Mouse (Mus musculus): ENCODE data around the gene Fzr1.

DNA sequence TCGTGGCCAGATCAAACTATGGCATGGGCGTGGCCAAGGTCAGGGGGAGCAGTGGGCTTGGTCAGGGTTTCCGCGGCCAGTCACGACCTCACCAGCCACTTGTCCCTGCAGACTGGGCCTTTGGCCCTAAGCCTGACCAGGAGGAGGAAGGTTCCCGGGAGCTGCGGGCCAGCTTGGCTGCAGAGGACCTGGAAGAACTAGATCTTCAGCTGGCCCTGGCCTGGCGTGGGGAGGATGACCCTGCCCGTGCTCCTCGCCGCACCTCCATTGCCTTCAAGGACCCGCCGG is 12.3 kb upstream of the Fzr1 start:
- TF ChIP-seq CTCF (IDR thresholded peaks at IDR 0.05 in 2 of 3, conservative IDR thresholded peaks at IDR 0.05 in 1 of 3; ENCODE audit: control insufficient read depth in 1 of 3, insufficient read depth in 1 of 3, low read depth in 2 of 3, low read length in 3 of 3, poor library complexity in 1 of 3, severe bottlenecking in 1 of 3) (no peak), NRF1 (IDR thresholded peaks at IDR 0.05; ENCODE audit: insufficient read depth, low read depth, low read length, poor library complexity, severe bottlenecking) (no peak), MYB (IDR thresholded peaks at IDR 0.05; ENCODE audit: low read depth, low read length) (no peak), CHD2 (IDR thresholded peaks at IDR 0.05; ENCODE audit: low read length) (no peak), POLR2A (IDR thresholded peaks at IDR 0.05; ENCODE audit: control insufficient read depth in 1 of 2, insufficient read depth in 1 of 2, low read depth in 1 of 2, low read length in 2 of 2, poor library complexity in 1 of 2) (no peak), ZC3H11A (IDR thresholded peaks at IDR 0.05; ENCODE audit: low read depth, low read length) (no peak), ZNF384 (IDR thresholded peaks at IDR 0.05; ENCODE audit: low read depth, low read length) (no peak), MXI1 (IDR thresholded peaks at IDR 0.05; ENCODE audit: low read depth, low read length) (no peak), TBP (IDR thresholded peaks at IDR 0.05; ENCODE audit: low read depth, low read length) (no peak), POLR2AphosphoS2 (IDR thresholded peaks at IDR 0.05; ENCODE audit: low read length) (no peak), UBTF (IDR thresholded peaks at IDR 0.05; ENCODE audit: borderline replicate concordance, insufficient read depth, low read depth, low read length) (no peak), MAFK (IDR thresholded peaks at IDR 0.05; ENCODE audit: borderline replicate concordance, low read depth, low read length) (no peak)

Data from MEL (cell line).